Mouse (Mus musculus) testis, postnatal 10 days (tissue): ENCODE measurements at regions not wholly inside any gene's neighbourhood (a gene's known extent, or its start where the extent isn't known, plus 50 kb on each side); places are given as distances from the start of the nearest gene placed in this dataset.
"Not testable (repeated sequence)": the region's sequence is repeated elsewhere in the genome, so short reads cannot be mapped to it uniquely, and the experiment has no call there.

Experiments
- DNase-seq: peaks from one replicate; pipeline ENCODE4 v3.0.0; 2021; ENCODE audit warnings: low spot score

DNA sequence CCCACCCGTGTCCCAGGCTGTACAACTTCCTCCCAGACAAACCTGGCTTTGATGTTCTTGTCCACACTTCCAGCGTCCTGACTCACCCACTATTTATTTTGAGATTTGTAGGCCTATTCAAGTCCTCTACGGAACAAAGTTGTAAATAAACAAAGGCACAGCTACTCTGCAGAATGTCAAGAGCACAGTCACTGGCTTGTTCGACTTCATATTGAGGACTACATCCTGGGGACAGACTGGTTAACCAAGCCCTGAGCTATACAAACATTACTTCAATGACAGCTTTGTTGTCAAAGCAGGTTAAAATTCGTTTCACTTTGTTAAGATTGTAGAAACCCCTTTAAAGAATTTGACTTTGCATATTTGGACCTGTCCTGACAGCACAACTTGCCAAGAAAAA is 190.3 kb upstream of the Ctso start:
- DNase-seq: no peak

DNA sequence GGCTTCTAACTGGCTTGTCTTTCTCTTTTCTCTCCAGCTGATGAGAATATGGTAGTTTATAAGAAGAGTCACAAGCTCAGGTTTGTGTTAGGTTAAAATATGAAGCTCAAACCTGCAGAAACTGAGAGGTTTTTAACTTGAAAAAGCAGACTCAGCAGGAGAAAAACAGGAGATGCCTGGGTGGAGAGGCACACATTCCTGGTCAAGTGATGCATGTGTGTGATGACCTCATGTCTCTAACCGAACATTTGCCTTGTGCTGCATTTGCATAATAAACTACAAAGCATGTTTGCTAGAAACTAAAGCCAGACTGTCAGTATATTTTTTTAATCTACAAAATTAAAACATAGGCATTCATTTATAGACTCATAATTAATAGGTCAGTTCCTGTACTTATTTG is 182.2 kb upstream of the Ctso start:
- DNase-seq: no peak

GRCm38 (mm10) chr3:81752955-81753354 is 179.4 kb upstream of the Ctso start:
- DNase-seq: no peak

DNA sequence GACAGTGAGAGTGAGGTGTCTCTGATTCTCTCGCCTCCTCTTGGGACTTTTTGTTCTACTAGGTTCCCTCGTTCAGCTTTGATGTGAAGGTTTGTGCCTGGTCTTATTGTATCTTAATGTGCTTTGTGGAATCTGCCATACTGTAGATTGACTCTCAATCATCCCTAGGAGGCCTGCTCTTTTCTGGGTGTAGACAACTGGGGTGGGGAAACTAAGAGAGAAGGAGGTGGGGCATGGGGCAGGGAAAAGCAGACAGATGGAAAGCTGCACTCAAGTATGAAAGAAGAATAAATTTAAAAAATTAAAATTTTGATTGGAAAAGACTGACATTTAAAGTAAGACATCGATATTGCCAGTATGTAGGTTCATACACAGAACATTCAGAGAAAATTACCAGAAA is 172.0 kb upstream of the Ctso start:
- DNase-seq: no peak

DNA sequence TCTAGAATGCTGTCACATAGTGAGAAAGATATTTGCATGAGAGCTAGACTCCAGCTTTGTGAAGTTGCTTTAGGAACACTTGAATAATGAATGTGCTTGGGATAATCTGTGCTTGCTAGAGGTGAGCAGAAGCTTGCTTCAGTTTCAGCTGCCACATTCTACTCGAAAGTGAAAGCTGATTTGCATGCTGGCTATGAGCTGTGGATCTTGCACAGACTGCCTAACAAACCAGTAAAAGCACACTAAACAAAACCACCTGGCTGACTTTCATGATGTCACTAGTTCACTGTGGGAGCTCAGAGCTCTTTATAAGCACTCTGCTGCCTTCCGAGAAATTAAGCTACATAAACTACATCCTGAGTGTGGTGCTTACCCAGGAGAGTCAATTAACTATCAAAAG is 171.5 kb upstream of the Ctso start:
- DNase-seq: no peak

- no peak for DNase-seq
Measured at GRCm38 (mm10) chr3:81771812-81772211, 160.6 kb upstream of the Ctso start.

DNA sequence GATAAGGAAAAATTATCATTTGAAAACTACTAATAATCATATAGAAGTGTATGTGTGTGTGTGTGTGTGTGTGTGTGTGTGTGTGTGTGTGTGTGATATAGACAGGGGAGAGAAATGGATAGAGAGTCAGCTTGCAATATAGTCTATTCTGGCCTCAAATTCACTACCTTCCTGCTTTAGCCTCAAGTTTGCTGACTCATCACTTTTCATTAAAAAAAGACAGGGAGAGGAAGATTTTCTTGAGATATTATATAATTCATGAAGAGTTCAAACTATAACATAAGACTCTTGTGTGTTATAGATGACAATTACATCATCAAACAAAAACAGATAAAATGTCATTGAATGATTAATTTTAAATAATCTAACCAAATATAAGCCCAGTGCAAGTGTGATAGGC is 159.4 kb upstream of the Ctso start:
- no peak for DNase-seq

DNA sequence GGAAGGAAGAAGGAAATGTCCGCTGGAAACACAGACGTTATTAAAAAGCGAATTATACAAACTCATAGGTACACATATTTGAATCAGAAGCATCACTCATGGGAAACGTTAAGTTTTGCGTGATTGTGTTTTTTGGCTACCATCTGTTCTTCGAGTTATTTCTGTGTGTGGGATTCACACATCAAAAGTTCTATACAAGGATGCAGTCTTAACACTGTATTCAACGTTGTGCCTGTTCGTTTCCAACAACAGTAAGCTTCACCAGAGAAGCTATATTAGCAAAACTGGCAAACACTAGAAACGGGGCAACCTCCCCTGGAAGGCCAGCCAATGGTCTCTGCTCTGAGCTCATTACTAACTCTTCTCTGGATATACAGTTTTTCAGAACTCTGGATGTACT is 150.3 kb upstream of the Ctso start:
- DNase-seq: no peak

GRCm38 (mm10) chr3:81782921-81783541 is 149.4 kb upstream of the Ctso start:
- no peak for DNase-seq

- no peak for DNase-seq
Measured at GRCm38 (mm10) chr3:81788915-81789314, 143.5 kb upstream of the Ctso start.

- DNase-seq: no peak
Measured at GRCm38 (mm10) chr3:81789664-81790063, 142.7 kb upstream of the Ctso start.

DNA sequence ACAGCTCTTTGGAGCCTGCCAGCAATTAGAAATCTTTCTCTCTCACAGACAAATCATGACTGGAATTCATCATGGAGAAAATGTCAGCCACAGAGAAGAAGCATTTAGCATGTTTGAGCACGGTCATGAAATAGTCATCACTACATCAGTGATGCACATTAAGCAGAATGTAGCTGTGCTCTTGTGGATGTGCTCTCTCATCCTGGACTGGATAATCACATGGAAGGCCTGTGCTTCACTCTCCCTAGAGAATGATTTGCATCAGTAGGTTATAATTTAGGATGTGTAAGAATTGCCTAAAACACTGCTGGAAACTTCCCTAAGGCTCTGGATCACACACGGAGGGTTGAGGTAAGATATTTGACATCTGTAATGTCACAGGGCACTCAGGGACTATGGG is 130.3 kb upstream of the Ctso start:
- no peak for DNase-seq

DNA sequence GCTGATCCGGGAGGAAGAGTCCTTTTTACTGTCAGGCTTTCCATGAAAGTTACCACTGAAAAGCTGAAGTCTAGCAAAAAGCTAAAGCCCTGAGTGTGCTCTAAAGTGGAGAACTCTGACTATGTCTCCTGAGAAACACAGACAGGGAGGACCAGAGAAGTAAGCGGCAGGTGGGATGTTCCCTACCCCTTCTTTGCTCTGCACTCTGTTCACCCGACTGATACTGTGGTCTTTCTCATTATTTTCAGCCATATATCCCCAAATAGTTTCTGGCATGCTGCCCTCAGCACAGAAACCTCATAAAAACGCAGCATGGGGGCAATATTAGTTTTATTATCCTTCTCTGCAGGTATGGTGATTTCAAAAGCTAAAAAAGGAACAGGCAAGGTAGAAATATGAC is 126.7 kb upstream of the Ctso start:
- no peak for DNase-seq

DNA sequence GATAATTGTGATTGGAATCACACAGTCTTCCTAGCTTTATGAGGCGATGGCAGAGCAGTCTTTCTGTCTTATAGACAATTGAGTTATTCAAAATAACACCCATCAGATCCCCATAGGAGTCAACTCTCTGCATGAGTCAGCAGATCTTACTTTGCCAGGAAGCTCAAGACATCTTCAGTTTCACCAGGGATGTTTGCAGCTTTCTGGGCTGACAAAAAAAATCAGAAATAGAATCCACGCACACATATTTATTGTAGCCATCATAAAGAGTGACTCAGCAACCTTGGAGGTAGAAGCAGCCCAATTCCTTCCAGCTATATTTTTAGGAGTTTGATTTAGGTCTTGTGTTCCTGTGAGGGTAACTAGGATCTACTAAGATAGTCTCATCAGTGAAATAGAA is 122.8 kb upstream of the Ctso start:
- no peak for DNase-seq

DNA sequence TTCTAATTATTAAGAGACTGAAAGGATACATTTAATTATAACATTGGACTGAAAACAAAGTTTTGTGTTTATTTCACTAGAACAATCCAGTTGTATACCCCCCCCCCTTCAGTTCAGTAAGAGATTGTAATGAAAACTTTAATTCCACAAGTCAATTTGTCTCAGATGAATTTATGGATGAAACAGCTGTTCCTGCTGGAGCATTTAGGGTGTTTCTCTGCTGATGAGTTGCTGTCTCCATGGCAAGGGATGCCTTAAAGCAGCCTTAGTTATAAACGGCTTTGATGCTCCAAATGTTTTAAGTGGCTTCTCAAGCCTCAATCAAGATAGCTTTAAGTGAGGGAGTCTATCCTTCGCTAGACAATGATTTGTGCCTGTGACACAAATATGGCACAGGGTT is 112.1 kb upstream of the Ctso start:
- no peak for DNase-seq

- DNase-seq: no peak
Measured at GRCm38 (mm10) chr3:81829525-81829924, 102.9 kb upstream of the Ctso start.

- DNase-seq: no peak
Measured at GRCm38 (mm10) chr3:81829966-81830599, 102.3 kb upstream of the Ctso start.

- no peak for DNase-seq
Measured at GRCm38 (mm10) chr3:81835380-81836157, 96.8 kb upstream of the Ctso start.

DNA sequence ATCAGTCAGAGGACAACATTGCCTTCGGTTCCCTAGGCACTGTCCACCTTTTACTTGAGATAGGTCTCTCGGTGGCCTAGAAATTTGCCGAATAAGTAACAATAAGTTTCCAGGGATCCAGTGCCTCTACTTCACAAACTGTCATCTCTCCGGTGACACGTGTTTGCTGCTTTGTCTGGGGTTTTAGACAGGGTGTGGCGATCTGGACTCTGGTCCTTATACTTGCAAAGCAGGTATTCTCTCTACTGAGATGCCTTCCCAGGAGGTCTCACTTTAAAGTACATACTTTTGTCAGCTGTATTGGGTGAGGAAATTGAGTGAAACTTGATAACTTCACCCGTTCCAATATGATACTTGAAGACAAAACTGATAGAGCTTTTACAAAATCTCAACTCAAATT is 95.9 kb upstream of the Ctso start:
- no peak for DNase-seq

DNA sequence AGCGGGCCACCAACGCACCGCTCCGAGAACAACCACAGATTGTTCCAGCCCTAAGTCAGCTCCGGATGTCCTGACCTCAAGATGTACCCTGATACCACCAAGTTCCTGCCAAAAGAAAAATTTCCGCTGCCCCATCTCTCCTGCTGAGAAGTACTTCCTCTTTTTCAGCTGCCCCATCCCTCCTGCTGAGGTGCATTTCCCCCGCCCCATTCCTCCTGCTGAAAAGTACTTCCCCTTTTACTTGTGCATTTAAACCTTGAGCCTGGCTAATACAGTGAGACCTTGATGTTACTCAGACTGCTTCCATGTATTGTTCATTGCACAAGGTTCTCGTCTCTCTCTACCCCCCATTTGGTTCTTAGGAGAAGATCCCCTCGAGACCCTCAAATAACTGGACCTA is 94.3 kb upstream of the Ctso start:
- DNase-seq: not testable (repeated sequence)

GRCm38 (mm10) chr3:81864487-81864886 is 67.9 kb upstream of the Ctso start:
- DNase-seq: no peak
